Mouse (Mus musculus) spleen, postnatal 36 days (tissue): ENCODE data around the gene Olfr835.

Experiments
- DNase-seq, 2 experiments: peaks; one replicate each; pipeline ENCODE4 v3.0.0; 2022; ENCODE audit warnings: low spot score in 2 of 2, mixed read lengths in 1 of 2

Gene Olfr835

GRCm38 (mm10) chr9:19032435-19032834 is at the start of gene Olfr835:
Olfr835 (plus strand) TSS chr9:19032735.
- DNase-seq: no peak

GRCm38 (mm10) chr9:18987690-18988089 is 44.8 kb upstream of the Olfr835 start, which contains the start of gene Olfr834:
Olfr834 (plus strand) TSS chr9:18987990.
- DNase-seq: no peak

- DNase-seq: no peak
These were observed 52.5 kb downstream of the Olfr835 start for GRCm38 (mm10) chr9:19084986-19085385.
